Mouse (Mus musculus): ENCODE results near the gene Khnyn.

Khnyn gene

GRCm38 (mm10) chr14:55884713-55885113, at the start of gene Khnyn:
Khnyn (plus strand) TSS chr14:55884947.
- peak; percentile 92 for DNase-seq (ENCODE audit: low spot score)

GRCm38 (mm10) chr14:55838312-55838711, 46.4 kb upstream of the Khnyn start:
- no peak for DNase-seq (ENCODE audit: low spot score)

GRCm38 (mm10) chr14:55838740-55839139, 46.0 kb upstream of the Khnyn start:
- DNase-seq (ENCODE audit: low spot score), result no peak

- no peak for DNase-seq (ENCODE audit: low spot score)
Measured at GRCm38 (mm10) chr14:55840853-55841366, 43.8 kb upstream of the Khnyn start.

GRCm38 (mm10) chr14:55842794-55843193, 42.0 kb upstream of the Khnyn start:
- DNase-seq (ENCODE audit: low spot score), result no peak

GRCm38 (mm10) chr14:55845506-55846294, 39.0 kb upstream of the Khnyn start:
- DNase-seq (ENCODE audit: low spot score), result no peak

- DNase-seq (ENCODE audit: low spot score), result no peak
Measured at GRCm38 (mm10) chr14:55850885-55851284, 33.9 kb upstream of the Khnyn start.

GRCm38 (mm10) chr14:55852646-55853551, 31.8 kb upstream of the Khnyn start:
- DNase-seq (ENCODE audit: low spot score), result no peak

GRCm38 (mm10) chr14:55853621-55854285, 31.0 kb upstream of the Khnyn start, which contains the start of gene Nynrin:
Nynrin (plus strand) TSS chr14:55854010.
- DNase-seq (ENCODE audit: low spot score), result peak; percentile 78

GRCm38 (mm10) chr14:55854406-55855100, 30.2 kb upstream of the Khnyn start:
- DNase-seq (ENCODE audit: low spot score), result no peak

- DNase-seq (ENCODE audit: low spot score), result peak; percentile 48
Measured at GRCm38 (mm10) chr14:55855101-55855561, 29.6 kb upstream of the Khnyn start.

- DNase-seq (ENCODE audit: low spot score), result no peak
Measured at GRCm38 (mm10) chr14:55857588-55857987, 27.2 kb upstream of the Khnyn start.

- DNase-seq (ENCODE audit: low spot score), result no peak
Measured at GRCm38 (mm10) chr14:55862186-55862585, 22.6 kb upstream of the Khnyn start.

GRCm38 (mm10) chr14:55862970-55863369, 21.8 kb upstream of the Khnyn start:
- DNase-seq (ENCODE audit: low spot score), result no peak

- DNase-seq (ENCODE audit: low spot score), result peak; percentile 80
Measured at GRCm38 (mm10) chr14:55863773-55864172, 21.0 kb upstream of the Khnyn start.

- DNase-seq (ENCODE audit: low spot score), result peak; percentile 54
Measured at GRCm38 (mm10) chr14:55866962-55867361, 17.8 kb upstream of the Khnyn start.

GRCm38 (mm10) chr14:55868230-55869026, 16.3 kb upstream of the Khnyn start:
- DNase-seq (ENCODE audit: low spot score), result no peak

- no peak for DNase-seq (ENCODE audit: low spot score)
Measured at GRCm38 (mm10) chr14:55869538-55869937, 15.2 kb upstream of the Khnyn start.

- DNase-seq (ENCODE audit: low spot score), result no peak
Measured at GRCm38 (mm10) chr14:55872039-55872438, 12.7 kb upstream of the Khnyn start.

GRCm38 (mm10) chr14:55872551-55872950, 12.2 kb upstream of the Khnyn start:
- no peak for DNase-seq (ENCODE audit: low spot score)
